Mouse (Mus musculus) MEL (cell line): ENCODE measurements around the gene A730061H03Rik.

Experiments used
- CTCF ChIP-seq, 3 experiments: IDR thresholded peaks in 2 of 3; conservative IDR thresholded peaks in 1 of 3; 2 replicates each; pipeline ENCODE4 v1.5.1; 2011 to 2012; ENCODE audit warnings: low read length in 3 of 3, low read depth in 2 of 3, mild to moderate bottlenecking in 2 of 3, improper control_type of control experiment in 1 of 3, inconsistent platforms in 1 of 3, mixed read lengths in 1 of 3, moderate library complexity in 1 of 3; ENCODE audit not compliant: control insufficient read depth in 1 of 3, insufficient read depth in 1 of 3, poor library complexity in 1 of 3, severe bottlenecking in 1 of 3
- EP300 ChIP-seq, 2 experiments: IDR thresholded peaks; 2 replicates each; pipeline ENCODE4 v1.6.1; 2011; ENCODE audit warnings: improper control_type of control experiment in 2 of 2, low read length in 2 of 2, low read depth in 1 of 2, mild to moderate bottlenecking in 1 of 2

DNA sequence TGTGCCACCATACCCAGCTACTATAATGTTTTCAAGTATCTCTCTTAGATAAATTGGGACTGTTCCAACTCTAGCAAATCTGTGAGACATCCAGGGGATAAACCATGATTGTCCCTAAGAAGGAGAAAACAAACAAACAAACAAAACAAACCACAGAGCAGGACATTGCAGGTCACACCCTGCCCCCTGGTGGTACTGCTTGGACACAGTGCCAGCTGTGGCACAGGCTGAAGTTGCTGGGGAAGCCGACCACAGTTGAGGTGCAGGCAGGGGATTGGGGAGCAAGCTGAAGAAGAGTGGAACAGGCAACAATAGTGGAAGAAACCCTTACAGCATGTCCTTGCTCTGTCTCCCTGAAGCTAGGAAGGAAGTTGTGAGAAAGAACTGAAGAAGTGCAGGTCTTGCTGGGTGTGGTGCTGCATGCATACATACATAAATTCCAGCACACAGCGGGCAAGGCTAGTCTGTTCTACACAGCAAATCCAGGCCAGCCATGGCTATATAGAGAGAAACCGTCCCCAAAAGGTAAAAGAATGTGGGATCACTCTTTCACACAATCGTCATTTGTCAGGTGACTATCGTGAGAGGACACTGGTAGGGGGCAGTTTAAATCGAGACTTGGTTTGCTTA is 24.0 kb downstream of the A730061H03Rik start:
- peak; percentile 75 to 85 (median 79) for TF ChIP-seq CTCF (IDR thresholded peaks at IDR 0.05 in 2 of 3, conservative IDR thresholded peaks at IDR 0.05 in 1 of 3; ENCODE audit: control insufficient read depth in 1 of 3, insufficient read depth in 1 of 3, low read depth in 2 of 3, low read length in 3 of 3, poor library complexity in 1 of 3, severe bottlenecking in 1 of 3)
- no peak for TF ChIP-seq EP300 (IDR thresholded peaks at IDR 0.05; ENCODE audit: low read depth in 1 of 2, low read length in 2 of 2)
